Mouse (Mus musculus): Measurements from ENCODE around the gene Ankrd35. TPM values are rescaled to one million over a fixed set of nuclear protein-coding genes. Genes with fewer than 3 reads are reported as not detected.

Gene Ankrd35
- polyA plus RNA-seq (2012; rRNA removed) = 1.7 and 2.8 TPM in 2 replicates

DNA sequence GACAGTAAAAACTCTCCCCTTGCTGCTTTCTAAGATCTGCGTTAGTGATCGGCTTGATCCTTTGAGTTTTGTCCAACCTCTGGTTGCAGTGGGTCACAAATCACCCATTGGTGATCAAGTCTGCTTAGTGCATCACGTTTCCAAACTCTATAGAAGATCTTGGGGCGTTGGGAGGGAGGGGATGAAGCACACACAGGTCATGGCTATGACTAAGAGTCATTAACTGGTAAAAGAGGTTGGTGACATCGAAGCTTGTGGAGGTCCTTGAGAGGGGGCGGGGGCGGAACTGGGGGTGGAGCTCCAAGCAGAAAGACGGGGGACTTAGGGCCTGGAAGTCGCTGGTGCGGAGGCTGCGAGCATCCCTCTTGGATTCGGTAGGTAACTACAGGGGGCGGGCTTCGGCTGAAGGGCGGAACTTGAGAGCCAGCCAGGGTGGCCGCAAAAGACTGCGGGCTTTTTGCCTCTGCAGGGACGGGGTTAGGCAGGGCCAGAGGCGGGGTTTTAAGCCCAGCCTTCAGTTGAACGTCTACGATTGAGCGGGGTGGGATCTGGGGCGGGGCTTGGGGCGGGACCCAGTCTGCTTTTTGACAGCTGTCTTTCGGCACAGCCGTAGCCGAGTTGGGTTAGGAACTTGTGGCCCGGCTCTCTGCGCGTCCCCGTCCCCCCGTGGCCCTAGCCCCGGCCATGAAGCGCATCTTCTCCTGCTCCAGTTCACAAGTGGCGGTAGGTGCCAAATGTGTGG, at the start of gene Ankrd35:
TSS of gene Ankrd35 (plus strand) at position 405 of the 742 bp plus-strand sequence.
- WGBS = 6% methylated on average over 35 of the region's 35 CpGs
- H3K4me3 ChIP-seq (ENCODE audit: control insufficient read depth, insufficient read depth, low read length) = peak within 1 kb of the TSS; percentile 39
- H3K36me3 ChIP-seq (ENCODE audit: control insufficient read depth, insufficient read depth, low read length) = no peaks in the 10 kb centered on the region
- DNase-seq = peak; percentile 76
- TF ChIP-seq CTCF (IDR thresholded peaks at IDR 0.05; ENCODE audit: borderline replicate concordance, control insufficient read depth, extremely low read depth, insufficient read depth, low read length, poor library complexity) = no peak
- TF ChIP-seq POLR2A (IDR thresholded peaks at IDR 0.05; ENCODE audit: control insufficient read depth, extremely low read depth, insufficient read depth, low read length, poor library complexity) = no peak
- peaks cover 8% of the 10 kb centered on the region for H3K4me1 ChIP-seq (replicated peaks; ENCODE audit: control insufficient read depth, insufficient read depth, low read length)
- no peak within 1 kb of the TSS for H3K27ac ChIP-seq (ENCODE audit: control insufficient read depth, insufficient read depth, low read length)
- H3K27me3 ChIP-seq (ENCODE audit: control insufficient read depth, insufficient read depth, low read length) = no peaks in the 10 kb centered on the region

- Histone ChIP-seq H3K4me1 (replicated peaks; ENCODE audit: control insufficient read depth, insufficient read depth, low read length) (no peaks in the 10 kb centered on the region), H3K27me3 (ENCODE audit: control insufficient read depth, insufficient read depth, low read length) (no peaks in the 10 kb centered on the region), H3K4me3 (ENCODE audit: control insufficient read depth, insufficient read depth, low read length) (no peak overlapping the region), H3K27ac (ENCODE audit: control insufficient read depth, insufficient read depth, low read length) (no peak overlapping the region), H3K36me3 (ENCODE audit: control insufficient read depth, insufficient read depth, low read length) (no peaks in the 10 kb centered on the region; the same call in 1 of the 2 replicates)
- no peak for TF ChIP-seq CTCF (IDR thresholded peaks at IDR 0.05; ENCODE audit: borderline replicate concordance, control insufficient read depth, extremely low read depth, insufficient read depth, low read length, poor library complexity)
- TF ChIP-seq POLR2A (IDR thresholded peaks at IDR 0.05; ENCODE audit: control insufficient read depth, extremely low read depth, insufficient read depth, low read length, poor library complexity) = no peak
- 97% methylated on average over 4 of the region's 4 CpGs for WGBS
- no peak for DNase-seq
Observed at GRCm38 (mm10) chr3:96623201-96623600, 46.7 kb upstream of the Ankrd35 start.

- Histone ChIP-seq H3K4me3 (ENCODE audit: control insufficient read depth, insufficient read depth, low read length) (peak within 1 kb of the TSS; percentile 95), H3K36me3 (ENCODE audit: control insufficient read depth, insufficient read depth, low read length) (peaks cover 5% of the 10 kb centered on the region; the same call in 1 of the 2 replicates)
- WGBS = under 1% methylated on average over 48 of the region's 48 CpGs
Observed at GRCm38 (mm10) chr3:96629729-96630600, 40.0 kb upstream of the Ankrd35 start, which contains the start of gene Rbm8a. TSS of gene Rbm8a (plus strand) at chr3:96629933.

GRCm38 (mm10) chr3:96632058-96632457, 37.9 kb upstream of the Ankrd35 start:
- H3K27me3 ChIP-seq (ENCODE audit: control insufficient read depth, insufficient read depth, low read length) = no peaks in the 10 kb centered on the region
- no peak overlapping the region for H3K27ac ChIP-seq (ENCODE audit: control insufficient read depth, insufficient read depth, low read length)
- H3K4me3 ChIP-seq (ENCODE audit: control insufficient read depth, insufficient read depth, low read length) = no peak overlapping the region
- TF ChIP-seq POLR2A (IDR thresholded peaks at IDR 0.05; ENCODE audit: control insufficient read depth, extremely low read depth, insufficient read depth, low read length, poor library complexity) = no peak
- TF ChIP-seq CTCF (IDR thresholded peaks at IDR 0.05; ENCODE audit: borderline replicate concordance, control insufficient read depth, extremely low read depth, insufficient read depth, low read length, poor library complexity) = no peak
- H3K36me3 ChIP-seq (ENCODE audit: control insufficient read depth, insufficient read depth, low read length) = peaks cover 5% of the 10 kb centered on the region; the same call in 1 of the 2 replicates
- H3K4me1 ChIP-seq (replicated peaks; ENCODE audit: control insufficient read depth, insufficient read depth, low read length) = peaks cover 19% of the 10 kb centered on the region
- no peak for DNase-seq

More at GRCm38 (mm10) chr3:96629729-96630600, 40.0 kb upstream of the Ankrd35 start, which contains the start of gene Rbm8a:
- peak; percentile 95 for DNase-seq
- peaks cover 13% of the 10 kb centered on the region for H3K4me1 ChIP-seq (replicated peaks; ENCODE audit: control insufficient read depth, insufficient read depth, low read length)
- TF ChIP-seq CTCF (IDR thresholded peaks at IDR 0.05; ENCODE audit: borderline replicate concordance, control insufficient read depth, extremely low read depth, insufficient read depth, low read length, poor library complexity) (peak; percentile 36; the same call in 1 of the 2 replicates), POLR2A (IDR thresholded peaks at IDR 0.05; ENCODE audit: control insufficient read depth, extremely low read depth, insufficient read depth, low read length, poor library complexity) (peak; percentile 84)
- H3K27me3 ChIP-seq (ENCODE audit: control insufficient read depth, insufficient read depth, low read length) = no peaks in the 10 kb centered on the region
- H3K27ac ChIP-seq (ENCODE audit: control insufficient read depth, insufficient read depth, low read length) = no peak within 1 kb of the TSS

DNA sequence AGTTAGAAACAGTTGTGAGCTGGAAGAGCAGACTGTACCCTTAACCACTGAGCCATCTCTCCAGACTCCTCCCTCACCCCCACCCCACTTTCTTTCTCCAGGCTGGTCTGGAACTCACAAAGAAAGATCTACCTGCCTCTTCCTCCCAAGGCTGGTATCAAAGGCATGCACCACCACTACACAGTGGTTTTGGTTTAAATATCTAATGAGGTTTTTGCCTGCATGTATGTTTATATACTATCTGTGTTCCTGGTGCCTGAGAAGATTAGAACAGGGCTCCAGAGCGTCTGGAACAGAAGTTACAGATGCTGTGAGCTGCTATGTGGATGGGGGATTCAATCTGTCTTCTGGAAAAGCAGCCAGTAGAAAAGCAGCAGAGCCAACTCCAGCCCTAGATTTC, 35.9 kb upstream of the Ankrd35 start:
- H3K4me3 ChIP-seq (ENCODE audit: control insufficient read depth, insufficient read depth, low read length) = no peak overlapping the region
- no peaks in the 10 kb centered on the region for H3K27me3 ChIP-seq (ENCODE audit: control insufficient read depth, insufficient read depth, low read length)
- H3K36me3 ChIP-seq (ENCODE audit: control insufficient read depth, insufficient read depth, low read length) = peaks cover 5% of the 10 kb centered on the region; the same call in 1 of the 2 replicates
- WGBS = 78% methylated on average over 1 of the region's 1 CpGs
- TF ChIP-seq CTCF (IDR thresholded peaks at IDR 0.05; ENCODE audit: borderline replicate concordance, control insufficient read depth, extremely low read depth, insufficient read depth, low read length, poor library complexity) (no peak), POLR2A (IDR thresholded peaks at IDR 0.05; ENCODE audit: control insufficient read depth, extremely low read depth, insufficient read depth, low read length, poor library complexity) (no peak)
- peaks cover 18% of the 10 kb centered on the region for H3K4me1 ChIP-seq (replicated peaks; ENCODE audit: control insufficient read depth, insufficient read depth, low read length)
- H3K27ac ChIP-seq (ENCODE audit: control insufficient read depth, insufficient read depth, low read length) = no peak overlapping the region
- no peak for DNase-seq
